Mouse (Mus musculus): ENCODE data around the gene 9430015G10Rik.

9430015G10Rik gene

GRCm38 (mm10) chr4:156171828-156172227 lies 62.0 kb downstream of the 9430015G10Rik start:
- no peak for DNase-seq (ENCODE audit: low spot score)

Data from left cerebral cortex, adult 11 months (tissue).